Mouse (Mus musculus) liver (tissue): ENCODE data around the gene Exosc9.
"Not testable (repeated sequence)": the region's sequence is repeated elsewhere in the genome, so short reads cannot be mapped to it uniquely, and the experiment has no call there.

ENCODE experiments used
- DNase-seq: peaks from one replicate; pipeline ENCODE4 v3.0.0-alpha.2; 2020; ENCODE audit warnings: mixed read lengths

Gene Exosc9

DNA sequence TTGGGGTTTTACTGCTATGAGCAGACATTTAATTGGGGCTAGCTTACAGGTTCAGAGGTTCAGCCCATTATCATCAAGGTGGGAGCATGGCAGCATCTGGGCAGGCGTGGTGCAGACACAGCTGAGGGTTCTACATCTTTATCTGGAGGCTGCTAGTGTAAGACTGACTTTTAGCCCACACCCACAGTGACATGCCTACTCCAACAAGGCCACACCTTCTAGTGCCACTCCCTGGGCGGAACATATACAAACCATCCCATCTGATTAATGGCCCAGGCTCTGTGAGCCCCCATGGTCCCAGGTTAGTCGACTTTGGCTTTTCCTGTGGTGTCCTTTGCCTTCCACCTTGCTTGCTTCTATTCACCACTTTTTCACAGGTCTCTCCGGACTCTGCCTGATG lies 7.2 kb downstream of the Exosc9 start:
- peak; percentile 66 for DNase-seq

GRCm38 (mm10) chr3:36563666-36564065 lies 11.3 kb downstream of the Exosc9 start:
- DNase-seq = no peak

DNA sequence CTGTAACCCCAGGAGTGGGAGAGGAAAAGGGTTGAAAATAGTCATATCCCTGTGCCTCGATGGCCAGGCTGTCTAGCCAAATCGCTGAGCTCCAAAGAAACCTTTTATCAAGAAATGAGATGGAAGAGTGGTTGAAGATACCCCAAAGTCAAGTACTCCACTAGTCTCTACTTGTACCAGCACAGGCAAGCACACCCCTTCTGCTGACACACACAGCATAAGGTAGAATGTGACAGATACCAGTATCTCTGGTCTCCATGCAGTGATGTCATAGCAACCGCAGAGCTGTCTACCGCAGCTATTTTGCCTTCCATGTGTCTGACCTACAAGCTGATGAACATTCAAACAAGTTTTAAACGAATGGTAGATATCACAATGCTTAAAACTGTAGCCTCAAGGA lies 17.4 kb downstream of the Exosc9 start:
- peak; percentile 74 for DNase-seq

DNA sequence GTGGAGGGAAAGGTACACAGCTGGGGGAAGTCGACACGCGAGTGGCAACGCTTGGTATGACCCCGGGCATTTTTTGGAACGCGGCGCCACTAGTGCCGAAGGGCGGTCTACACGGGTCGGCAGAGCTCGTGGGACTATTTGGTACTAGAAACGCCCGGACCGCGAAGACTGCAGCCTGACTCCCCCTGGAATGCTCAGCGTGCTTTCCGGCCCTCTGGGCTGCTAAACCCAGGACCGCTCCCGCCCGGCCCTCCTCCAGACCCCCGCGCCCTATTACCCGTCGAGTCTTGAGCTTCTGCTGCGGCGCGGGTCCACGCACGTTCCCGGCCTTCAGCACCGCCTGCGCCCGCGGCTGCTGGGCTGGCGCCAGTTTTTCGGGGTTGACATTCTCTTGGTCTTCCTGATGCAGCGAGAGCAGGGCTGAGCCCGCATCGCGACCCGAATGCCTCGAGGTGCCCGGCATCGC lies 19.0 kb downstream of the Exosc9 start:
- peak; percentile 45 for DNase-seq

- DNase-seq = peak; percentile 99
Measured at GRCm38 (mm10) chr3:36571827-36572378, 19.5 kb downstream of the Exosc9 start, which contains the start of gene Ccna2. Ccna2 (minus strand) TSS chr3:36572150.

DNA sequence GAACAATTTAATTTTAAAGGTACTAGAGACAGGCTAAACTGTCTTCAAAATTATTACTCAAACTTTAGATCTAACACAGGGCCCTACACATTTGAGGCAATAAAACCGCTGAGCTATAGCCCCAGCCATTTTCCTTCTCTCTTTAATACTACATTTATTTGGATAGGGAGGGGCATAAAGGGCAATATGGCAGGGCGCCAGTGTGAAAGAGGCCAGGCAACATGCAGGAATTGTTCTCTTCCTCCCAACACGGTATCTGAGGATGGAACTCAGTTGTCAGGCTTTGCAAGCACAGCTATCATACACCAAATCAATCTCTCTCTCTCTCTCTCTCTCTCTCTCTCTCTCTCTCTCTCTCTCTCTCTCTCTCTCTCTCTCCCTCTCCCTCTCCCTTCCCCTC lies 46.4 kb downstream of the Exosc9 start:
- DNase-seq = no peak

GRCm38 (mm10) chr3:36599773-36600172 lies 47.4 kb downstream of the Exosc9 start:
- DNase-seq = not testable (repeated sequence)

- peak; percentile 77 for DNase-seq
Measured at GRCm38 (mm10) chr3:36605894-36606783, 53.7 kb downstream of the Exosc9 start.

DNA sequence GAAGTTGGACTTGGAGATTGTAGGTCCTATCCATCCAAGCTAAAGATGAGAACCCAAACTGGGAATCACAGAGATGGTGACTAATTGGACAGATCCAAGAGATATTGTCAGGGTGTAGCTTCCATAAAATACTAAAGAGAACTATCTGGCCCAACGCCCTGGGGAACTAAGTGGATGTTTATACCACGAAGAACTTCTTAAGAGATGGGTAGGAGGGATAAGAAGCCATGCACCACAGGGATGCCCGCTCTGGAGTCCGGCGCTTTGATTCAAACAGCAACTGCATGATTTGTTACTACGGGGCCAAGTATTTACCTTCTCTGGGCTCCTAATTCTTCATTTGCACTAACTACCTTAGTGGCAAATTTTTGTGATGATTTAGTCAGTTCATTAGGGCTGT lies 60.3 kb downstream of the Exosc9 start:
- DNase-seq = no peak

- DNase-seq = peak; percentile 97
Measured at GRCm38 (mm10) chr3:36613202-36613907, 60.9 kb downstream of the Exosc9 start, which contains the start of gene Bbs7. Bbs7 (minus strand) TSS chr3:36613477.

- DNase-seq = no peak
Measured at GRCm38 (mm10) chr3:36613908-36614255, 61.5 kb downstream of the Exosc9 start.
